Mouse (Mus musculus) hindbrain, postnatal 0 days (tissue): ENCODE measurements around the gene Selenoh. TPM values are rescaled to one million over a fixed set of nuclear protein-coding genes. Genes with fewer than 3 reads are reported as not detected.

Experiments used
- ATAC-seq: fragments of 200-750 bp; cut with Nextera tagmentation; 2 replicates; pipeline ENCODE4 v1.8.0; 2017; ENCODE audit warnings: mild to moderate bottlenecking, moderate TSS enrichment, moderate library complexity
- DNase-seq: peaks from one replicate; pipeline ENCODE4 v3.0.0-alpha.2; 2015; ENCODE audit warnings: low spot score
- H3K27ac ChIP-seq: fragments of 300-500 bp; sonication (generic); 2 replicates; pipeline ENCODE4 v1.5.1; 2014; ENCODE audit warnings: mild to moderate bottlenecking
- H3K27me3 ChIP-seq: fragments of 300-500 bp; sonication (generic); 2 replicates; pipeline ENCODE4 v1.6.1; 2014; ENCODE audit warnings: low read length, mixed read lengths; ENCODE audit not compliant: insufficient read depth
- H3K36me3 ChIP-seq: fragments of 300-500 bp; sonication (generic); 2 replicates; pipeline ENCODE4 v1.6.1; 2014; ENCODE audit warnings: low read length, mixed read lengths; ENCODE audit not compliant: insufficient read depth
- H3K4me1 ChIP-seq: fragments of 300-500 bp; sonication (generic); 2 replicates; pipeline ENCODE4 v1.6.1; 2014; ENCODE audit warnings: antibody characterized with exemption, low read length, mixed read lengths; ENCODE audit not compliant: insufficient read depth
- H3K4me2 ChIP-seq: fragments of 300-500 bp; sonication (generic); 2 replicates; pipeline ENCODE4 v1.6.1; 2014; ENCODE audit warnings: low read depth, mild to moderate bottlenecking, low read length, moderate library complexity, mixed read lengths
- H3K4me3 ChIP-seq: fragments of 300-500 bp; sonication (generic); 2 replicates; pipeline ENCODE4 v1.5.1; 2014; ENCODE audit warnings: low read length
- H3K9ac ChIP-seq: fragments of 300-500 bp; sonication (generic); replicated peaks from 2 replicates; pipeline ENCODE4 v1.6.1; 2014; ENCODE audit warnings: mild to moderate bottlenecking, low read length, moderate library complexity, mixed read lengths
- H3K9me3 ChIP-seq: fragments of 300-500 bp; sonication (generic); 2 replicates; pipeline ENCODE4 v1.6.1; 2016; ENCODE audit warnings: low read length, mixed read lengths
- CTCF ChIP-seq: IDR thresholded peaks from 2 replicates; pipeline ENCODE4 v1.5.1; 2016; ENCODE audit warnings: antibody characterized with exemption, control low read depth, low read depth
- WGBS: fragments of 180-500 bp; shearing (Covaris S2); extraction: QIAGEN DNeasy Blood & Tissue Kit; methylation state at CpG from one replicate; pipeline ENCODE4 v1.1.7; 2014; 5-methylcytosine and 5-hydroxymethylcytosine counted together
- polyA plus RNA-seq: library from polyadenylated mRNA; unstranded; fragments of >200 nt; fragmentation: Nextera tagmentation; extraction: Ambion mirVana; gene quantifications from 2 replicates; pipeline ENCODE4 v1.2.1, GENCODE M21; 2015
- total RNA-seq: library from RNA; depleted of rRNA; stranded (reverse); fragments of >200 nt; gene quantifications from 2 replicates; pipeline ENCODE4 v1.2.3, GENCODE M21; 2014

Gene Selenoh
- total and polyA plus RNA-seq, 2 experiments from 2014 or later: 247 to 302 TPM

DNA sequence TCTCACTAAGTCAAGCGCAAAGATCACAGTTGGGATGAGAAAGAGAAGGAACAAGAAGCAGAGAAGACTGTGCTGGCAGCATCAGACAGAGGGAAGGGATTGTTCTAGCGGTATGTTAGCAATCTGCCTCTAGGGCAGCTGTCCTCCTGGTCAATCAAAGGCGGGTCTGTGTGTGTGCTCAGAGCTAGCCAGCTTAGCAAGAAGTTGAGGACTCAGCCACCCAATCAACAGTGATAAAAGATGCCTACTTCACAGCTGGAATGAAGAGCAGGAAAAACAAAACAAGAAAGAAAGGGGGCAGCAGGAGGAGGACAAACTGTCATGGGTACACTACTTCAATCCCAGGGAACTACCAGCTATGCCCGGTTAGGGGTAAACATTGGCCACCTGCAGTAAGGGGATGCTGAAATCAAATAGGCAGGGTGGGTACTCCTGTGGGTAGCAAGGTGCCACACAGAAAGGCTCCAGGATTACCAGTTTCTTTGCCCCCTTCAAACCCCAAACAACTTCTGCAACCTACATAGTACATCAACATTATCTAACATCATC lies 35.6 kb downstream of the Selenoh start:
- DNase-seq (peak; percentile 18), ATAC-seq (no peak)
- Histone ChIP-seq H3K4me2 (peak overlapping the region; percentile 30), H3K27ac (peak overlapping the region; percentile 81), H3K27me3 (no peaks in the 10 kb centered on the region), H3K4me3 (no peak overlapping the region), H3K9ac (no peak overlapping the region), H3K4me1 (peaks cover 33% of the 10 kb centered on the region), H3K9me3 (no peaks in the 10 kb centered on the region), H3K36me3 (no peaks in the 10 kb centered on the region)
- TF ChIP-seq CTCF: no peak
- WGBS: 24% methylated on average over 4 of the region's 4 CpGs

DNA sequence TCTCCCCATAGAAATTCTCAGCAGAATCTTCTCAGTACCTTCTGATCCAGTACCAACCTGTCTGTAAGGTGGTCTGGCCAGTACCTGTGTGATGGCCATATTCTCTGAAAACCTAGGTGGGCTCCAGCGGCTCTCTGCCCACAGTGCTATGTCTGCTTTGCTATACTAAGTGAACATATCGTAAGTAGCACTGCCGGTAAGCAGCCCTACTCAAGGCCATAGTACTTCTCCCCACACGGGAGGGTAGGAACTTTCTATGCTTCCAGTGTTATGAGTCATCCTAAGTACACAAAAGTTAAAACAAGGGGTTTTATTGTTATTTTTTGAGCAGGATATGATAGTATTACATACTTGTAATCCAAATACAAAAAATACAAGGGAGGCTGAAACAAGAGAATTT lies 36.6 kb downstream of the Selenoh start:
- TF ChIP-seq CTCF: no peak
- peak overlapping the region; percentile 81 for H3K27ac ChIP-seq
- H3K4me3 ChIP-seq: no peak overlapping the region
- H3K36me3 ChIP-seq: no peaks in the 10 kb centered on the region
- H3K9ac ChIP-seq: no peak overlapping the region
- ATAC-seq (no peak), DNase-seq (no peak)
- H3K9me3 ChIP-seq: no peaks in the 10 kb centered on the region
- no peak overlapping the region for H3K4me2 ChIP-seq
- peaks cover 33% of the 10 kb centered on the region for H3K4me1 ChIP-seq
- WGBS: 82% methylated on average over 4 of the region's 4 CpGs
- no peaks in the 10 kb centered on the region for H3K27me3 ChIP-seq

DNA sequence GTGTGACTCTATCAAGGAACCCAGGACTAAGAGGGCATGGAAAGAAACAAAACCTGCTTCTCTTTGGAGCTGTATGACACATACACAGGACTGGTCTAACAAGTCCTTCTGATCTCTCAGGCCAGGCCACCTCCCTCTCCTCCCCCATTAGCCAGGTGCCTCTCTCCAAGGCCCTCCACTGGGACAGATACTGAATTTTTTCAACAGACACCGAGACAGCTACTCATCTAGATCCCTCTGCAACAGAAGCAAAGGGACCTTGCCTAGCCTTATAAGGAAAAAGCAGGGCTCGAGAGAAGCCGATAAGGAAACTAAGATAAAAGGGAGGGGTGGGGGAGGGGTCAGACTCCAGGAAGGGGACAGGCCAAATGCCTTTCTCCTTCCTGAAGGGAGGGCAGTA lies 37.6 kb downstream of the Selenoh start:
- Histone ChIP-seq H3K27me3 (no peaks in the 10 kb centered on the region), H3K4me1 (peaks cover 33% of the 10 kb centered on the region), H3K4me2 (no peak overlapping the region), H3K9ac (no peak overlapping the region), H3K4me3 (no peak overlapping the region), H3K9me3 (no peaks in the 10 kb centered on the region), H3K27ac (peak overlapping the region; percentile 16; the same call in 1 of the 2 replicates), H3K36me3 (no peaks in the 10 kb centered on the region)
- ATAC-seq (no peak), DNase-seq (no peak)
- WGBS: 18% methylated on average over 3 of the region's 3 CpGs
- TF ChIP-seq CTCF: no peak

DNA sequence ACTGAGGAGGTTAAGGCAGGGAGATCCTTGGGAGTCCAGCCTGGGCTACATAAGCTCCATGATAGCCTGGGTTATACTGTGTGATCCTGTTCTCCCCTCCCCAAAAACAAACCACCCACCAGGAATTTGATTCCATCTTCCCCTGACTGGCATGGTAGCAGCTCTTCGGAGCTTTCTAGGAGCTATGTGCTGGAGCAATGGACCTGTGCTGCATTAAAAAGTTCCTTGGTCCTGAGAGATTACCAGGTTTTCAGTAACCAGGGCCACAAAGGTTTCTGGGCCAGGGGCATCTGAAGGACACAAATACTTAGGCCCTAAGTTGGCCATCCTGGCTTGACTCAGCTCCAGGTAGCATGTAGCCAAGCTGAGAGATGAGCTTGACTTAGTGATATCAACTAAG lies 38.6 kb downstream of the Selenoh start:
- 88% methylated on average over 1 of the region's 1 CpGs for WGBS
- no peak for TF ChIP-seq CTCF
- no peak for ATAC-seq

DNA sequence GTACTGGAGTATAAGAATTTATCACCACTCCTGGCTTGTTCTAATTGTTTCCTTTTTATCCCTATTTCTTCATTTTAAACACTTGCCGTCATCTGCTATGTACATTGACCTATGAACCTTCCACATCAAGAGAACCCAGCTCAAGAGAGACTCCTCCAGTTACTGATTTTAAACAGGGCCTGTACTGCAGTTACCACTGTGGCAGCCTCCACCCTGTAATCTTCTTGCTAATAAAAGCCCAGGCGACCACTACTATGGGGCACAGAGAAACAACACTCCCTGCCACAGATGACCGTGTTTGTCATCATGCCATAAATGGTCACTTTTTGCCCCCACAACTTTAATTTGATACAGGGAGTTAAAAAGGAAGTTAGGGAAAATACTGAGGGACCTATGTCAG lies 43.5 kb downstream of the Selenoh start:
- WGBS: 72% methylated on average over 3 of the region's 3 CpGs
- no peak for ATAC-seq
- H3K27ac ChIP-seq: no peak overlapping the region

More for the DNA sequence above, 38.6 kb downstream of the Selenoh start:
- Histone ChIP-seq H3K27me3 (no peaks in the 10 kb centered on the region), H3K4me1 (peaks cover 28% of the 10 kb centered on the region), H3K4me2 (no peak overlapping the region), H3K9me3 (no peaks in the 10 kb centered on the region), H3K9ac (no peak overlapping the region), H3K4me3 (no peak overlapping the region), H3K36me3 (no peaks in the 10 kb centered on the region), H3K27ac (no peak overlapping the region)
- DNase-seq: no peak

DNA sequence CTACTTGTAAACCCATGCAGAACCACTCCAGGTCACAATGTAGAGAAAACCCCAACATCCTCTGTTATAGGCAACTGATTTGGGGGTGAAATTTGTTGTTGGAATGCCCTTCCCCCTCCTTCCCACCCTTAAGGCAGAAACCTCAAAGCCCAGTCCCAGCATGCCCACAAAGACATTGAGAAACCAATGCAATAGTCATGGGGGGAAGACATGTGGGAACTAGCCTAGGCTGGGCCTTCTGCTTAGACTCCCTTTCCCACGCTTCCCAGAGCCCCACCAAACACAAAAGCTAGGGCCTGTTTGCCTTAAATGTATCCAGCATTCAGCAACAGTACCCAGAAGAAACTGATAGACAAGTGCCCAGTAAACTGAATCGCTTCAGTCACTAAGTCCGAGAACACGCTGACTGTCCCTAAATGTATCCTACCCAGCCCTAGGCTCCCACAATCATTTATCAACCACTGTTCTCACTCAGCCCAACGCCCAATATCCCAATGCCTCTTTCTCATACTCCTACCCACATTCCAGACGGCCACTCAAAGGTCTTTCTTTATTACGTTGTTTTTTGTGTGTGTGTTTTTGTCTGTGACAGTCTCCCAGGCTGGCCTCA lies 44.1 kb downstream of the Selenoh start:
- Histone ChIP-seq H3K4me3 (no peak overlapping the region), H3K36me3 (peaks cover 7% of the 10 kb centered on the region; the same call in 1 of the 2 replicates), H3K9ac (no peak overlapping the region), H3K4me1 (no peaks in the 10 kb centered on the region), H3K9me3 (no peaks in the 10 kb centered on the region), H3K4me2 (no peak overlapping the region), H3K27ac (no peak overlapping the region), H3K27me3 (no peaks in the 10 kb centered on the region)
- TF ChIP-seq CTCF: no peak
- WGBS: 77% methylated on average over 7 of the region's 7 CpGs
- DNase-seq: no peak
- no peak for ATAC-seq

More for the DNA sequence above, 43.5 kb downstream of the Selenoh start:
- Histone ChIP-seq H3K9ac (no peak overlapping the region), H3K4me3 (no peak overlapping the region), H3K4me1 (no peaks in the 10 kb centered on the region), H3K36me3 (peaks cover 5% of the 10 kb centered on the region; the same call in 1 of the 2 replicates), H3K9me3 (no peaks in the 10 kb centered on the region), H3K4me2 (no peak overlapping the region), H3K27me3 (no peaks in the 10 kb centered on the region)
- DNase-seq: no peak
- TF ChIP-seq CTCF: no peak

DNA sequence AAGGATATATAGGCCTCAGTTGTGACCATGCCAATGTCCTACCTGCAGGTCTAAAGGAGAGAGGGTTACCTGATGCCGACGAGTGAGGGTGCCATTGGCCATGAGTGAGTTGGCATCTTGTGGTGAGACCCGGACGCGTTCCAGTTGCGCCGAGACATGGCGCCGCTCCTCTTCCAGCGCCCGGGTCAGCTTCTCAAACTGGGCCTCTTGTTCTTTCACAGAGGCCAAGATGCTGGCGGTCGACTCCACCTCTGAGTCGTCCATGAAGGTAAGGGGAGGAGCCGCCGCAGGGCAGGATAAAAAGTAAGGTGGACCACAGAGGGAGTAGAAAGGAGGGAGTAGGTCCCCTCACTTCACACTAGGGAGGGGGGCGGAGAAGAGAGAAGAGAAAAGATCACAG lies 46.4 kb downstream of the Selenoh start:
- no peak overlapping the region for H3K27ac ChIP-seq
- WGBS: 95% methylated on average over 17 of the region's 17 CpGs
- H3K9ac ChIP-seq: no peak overlapping the region
- peaks cover 23% of the 10 kb centered on the region for H3K36me3 ChIP-seq
- no peaks in the 10 kb centered on the region for H3K27me3 ChIP-seq
- no peak overlapping the region for H3K4me2 ChIP-seq
- TF ChIP-seq CTCF: no peak
- DNase-seq (no peak), ATAC-seq (no peak)
- H3K4me1 ChIP-seq: no peaks in the 10 kb centered on the region
- H3K9me3 ChIP-seq: no peaks in the 10 kb centered on the region
- no peak overlapping the region for H3K4me3 ChIP-seq
